Mouse (Mus musculus) bone marrow, adult 2 months (tissue): ENCODE results near the gene Klk12.

Experiments
- CTCF ChIP-seq: fragments of 200-500 bp; IDR thresholded peaks from 2 replicates; pipeline ENCODE4 v1.5.1; 2011; ENCODE audit warnings: low read length, control low read depth; ENCODE audit not compliant: control insufficient read depth, insufficient read depth
- POLR2A ChIP-seq: fragments of 200-500 bp; IDR thresholded peaks from 2 replicates; pipeline ENCODE4 v1.6.1; 2011; ENCODE audit warnings: low read depth, mild to moderate bottlenecking, control low read depth, low read length, borderline replicate concordance; ENCODE audit not compliant: control insufficient read depth

GRCm38 (mm10) chr7:43752806-43753205, 15.9 kb upstream of the Klk12 start:
- TF ChIP-seq POLR2A (no peak), CTCF (no peak)
